Mouse (Mus musculus): Measurements from ENCODE around the gene Clk2. TPM values are rescaled to one million over a fixed set of nuclear protein-coding genes. Genes with fewer than 3 reads are reported as not detected.

The Clk2 gene
- polyA plus RNA-seq, 1 experiment = 67.9 TPM

DNA sequence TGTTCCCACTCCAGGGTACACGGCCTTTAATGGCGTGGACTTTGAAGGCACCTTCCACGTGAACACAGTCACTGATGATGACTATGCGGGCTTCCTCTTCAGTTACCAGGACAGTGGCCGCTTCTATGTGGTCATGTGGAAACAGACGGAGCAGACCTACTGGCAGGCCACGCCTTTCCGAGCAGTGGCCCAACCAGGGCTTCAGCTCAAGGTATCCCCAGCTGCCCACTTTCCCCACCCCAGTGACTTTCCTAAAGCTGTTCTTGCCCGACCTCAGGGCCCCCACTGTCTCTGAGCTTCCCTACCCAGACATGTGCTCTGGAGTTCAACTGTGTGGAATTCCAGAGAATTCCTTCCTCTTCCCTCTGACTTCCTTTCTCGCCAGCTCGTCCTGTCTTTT, 60.2 kb downstream of the Clk2 start:
- DNase-seq (ENCODE audit: low read depth) = no peak

DNA sequence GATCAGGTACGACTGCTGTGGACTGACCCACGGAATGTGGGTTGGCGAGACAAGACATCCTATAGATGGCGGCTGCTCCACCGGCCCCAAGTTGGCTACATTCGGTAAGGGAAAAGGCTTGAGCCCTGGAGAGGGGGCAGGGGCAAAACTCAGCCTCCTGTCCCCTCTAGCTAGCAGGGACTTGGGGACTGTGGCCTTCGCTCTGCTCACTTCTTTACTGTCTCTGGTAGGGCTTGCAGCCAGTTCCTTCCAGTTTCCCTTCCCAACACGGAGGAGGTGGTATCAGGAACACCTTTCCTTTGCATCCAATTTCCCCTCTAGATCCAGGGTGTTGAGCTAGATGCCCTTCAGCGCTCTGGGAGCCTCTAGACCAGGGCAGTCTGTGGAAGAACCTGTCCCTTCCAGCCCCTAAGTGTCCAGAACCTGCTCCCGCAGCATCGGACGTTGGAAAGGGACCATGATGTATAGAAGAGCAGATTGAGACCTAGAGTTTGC, 60.8 kb downstream of the Clk2 start:
- no peak for DNase-seq (ENCODE audit: low read depth)

DNA sequence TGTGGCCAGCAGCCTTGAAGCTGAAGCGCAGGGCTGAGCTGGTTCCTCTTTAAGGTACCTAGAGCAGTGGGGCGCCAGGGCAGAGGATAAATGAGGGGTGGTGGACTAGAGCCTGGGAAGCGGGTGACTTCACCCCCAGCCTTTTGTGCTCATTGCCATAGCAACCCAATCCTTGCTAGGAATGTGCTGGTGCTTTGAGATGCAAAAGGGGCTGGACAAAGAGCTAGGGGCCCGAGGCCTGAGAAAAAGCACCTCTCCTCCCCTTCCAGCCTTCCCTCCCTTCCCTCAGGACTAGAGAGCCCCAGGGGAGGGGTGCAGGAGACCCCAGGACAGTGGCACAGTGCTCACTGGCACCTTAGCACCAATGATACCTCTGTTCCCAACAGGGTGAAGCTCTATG, 61.3 kb downstream of the Clk2 start:
- DNase-seq (ENCODE audit: low read depth) = no peak

DNA sequence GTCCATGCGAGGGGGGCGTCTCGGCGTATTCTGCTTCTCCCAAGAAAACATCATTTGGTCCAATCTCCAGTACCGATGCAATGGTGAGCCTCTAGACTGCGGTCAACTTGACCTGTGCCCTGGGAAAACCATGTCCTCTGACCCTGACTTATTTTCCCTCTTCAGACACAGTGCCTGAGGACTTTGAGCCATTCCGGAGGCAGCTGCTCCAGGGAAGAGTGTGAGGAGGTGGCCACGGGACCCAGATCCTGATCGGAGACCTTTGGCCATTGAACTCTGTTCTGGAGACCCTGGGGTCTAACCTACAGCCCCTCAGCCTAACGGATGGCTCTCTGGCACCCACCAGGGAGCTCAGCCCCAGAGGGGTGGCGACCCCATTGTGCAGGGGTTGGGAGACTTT, 61.8 kb downstream of the Clk2 start:
- no peak for DNase-seq (ENCODE audit: low read depth)

Other genes with a start within 250 kb of the Clk2 start
- 10.8 and 11.8 TPM in 2 replicates for gene Ash1l, start 214.2 kb upstream of the Clk2 start, polyA plus RNA-seq (2012; rRNA removed)
- 36.3 and 49.2 TPM in 2 replicates for gene Dap3, start 213.6 kb upstream of the Clk2 start, polyA plus RNA-seq (2012; rRNA removed)
- 38.4 and 45.6 TPM in 2 replicates for gene Rusc1, start 71.5 kb upstream of the Clk2 start, polyA plus RNA-seq (2012; rRNA removed)
- not detected in 2 replicates for gene Gm43738, start 63.7 kb upstream of the Clk2 start, polyA plus RNA-seq (2012; rRNA removed)
- gene Fdps, start 62.8 kb upstream of the Clk2 start, polyA plus RNA-seq (2012; rRNA removed) = 187 and 221 TPM in 2 replicates
- gene Pklr, start 28.7 kb upstream of the Clk2 start, polyA plus RNA-seq (2012; rRNA removed) = 6.5 and 10.3 TPM in 2 replicates
- gene Hcn3, start 4.6 kb upstream of the Clk2 start, polyA plus RNA-seq (2012; rRNA removed) = 0.77 and 1.1 TPM in 2 replicates
- gene Scamp3, start 12.7 kb downstream of the Clk2 start, polyA plus RNA-seq (2012; rRNA removed) = 105 and 120 TPM in 2 replicates
- gene Fam189b, start 18.3 kb downstream of the Clk2 start, polyA plus RNA-seq (2012; rRNA removed) = 12.9 and 14.1 TPM in 2 replicates
- 140 and 143 TPM in 2 replicates for gene Gba, start 38.1 kb downstream of the Clk2 start, polyA plus RNA-seq (2012; rRNA removed)
- 30.0 and 40.7 TPM in 2 replicates for gene Thbs3, start 50.4 kb downstream of the Clk2 start, polyA plus RNA-seq (2012; rRNA removed)
- 150 and 153 TPM in 2 replicates for gene Mtx1, start 62.3 kb downstream of the Clk2 start, polyA plus RNA-seq (2012; rRNA removed)
- 0.69 and 1.5 TPM in 2 replicates for gene Muc1, start 64.3 kb downstream of the Clk2 start, polyA plus RNA-seq (2012; rRNA removed)
- 120 and 144 TPM in 2 replicates for gene Krtcap2, start 81.2 kb downstream of the Clk2 start, polyA plus RNA-seq (2012; rRNA removed)
- 3.0 and 3.3 TPM in 2 replicates for gene Trim46, start 81.5 kb downstream of the Clk2 start, polyA plus RNA-seq (2012; rRNA removed)
- gene Dpm3, start 94.6 kb downstream of the Clk2 start, polyA plus RNA-seq (2012; rRNA removed) = 481 and 623 TPM in 2 replicates
- gene Slc50a1, start 105.8 kb downstream of the Clk2 start, polyA plus RNA-seq (2012; rRNA removed) = 264 and 294 TPM in 2 replicates
- gene Efna1, start 116.3 kb downstream of the Clk2 start, polyA plus RNA-seq (2012; rRNA removed) = 36.7 and 40.9 TPM in 2 replicates
- 5.2 and 7.3 TPM in 2 replicates for gene Efna3, start 158.2 kb downstream of the Clk2 start, polyA plus RNA-seq (2012; rRNA removed)
- 13.7 and 15.0 TPM in 2 replicates for gene Efna4, start 173.2 kb downstream of the Clk2 start, polyA plus RNA-seq (2012; rRNA removed)
- 170 and 223 TPM in 2 replicates for gene Adam15, start 185.2 kb downstream of the Clk2 start, polyA plus RNA-seq (2012; rRNA removed)
- gene Dcst2, start 197.2 kb downstream of the Clk2 start, polyA plus RNA-seq (2012; rRNA removed) = 2.5 and 3.1 TPM in 2 replicates
- 3.6 and 4.3 TPM in 2 replicates for gene Dcst1, start 200.5 kb downstream of the Clk2 start, polyA plus RNA-seq (2012; rRNA removed)
- gene Zbtb7b, start 230.0 kb downstream of the Clk2 start, polyA plus RNA-seq (2012; rRNA removed) = 71.3 and 87.9 TPM in 2 replicates
- gene Lenep, start 238.0 kb downstream of the Clk2 start, polyA plus RNA-seq (2012; rRNA removed) = not detected in 2 replicates
- 41.9 and 47.7 TPM in 2 replicates for gene Flad1, start 247.1 kb downstream of the Clk2 start, polyA plus RNA-seq (2012; rRNA removed)